Mouse (Mus musculus): ENCODE measurements at regions not wholly inside any gene's neighbourhood (a gene's known extent, or its start where the extent isn't known, plus 50 kb on each side); places are given as distances from the start of the nearest gene placed in this dataset.
"Not testable (repeated sequence)": the region's sequence is repeated elsewhere in the genome, so short reads cannot be mapped to it uniquely, and the experiment has no call there.

- not testable (repeated sequence) for TF ChIP-seq CTCF (IDR thresholded peaks at IDR 0.05; ENCODE audit: low read depth); EP300 (optimal IDR thresholded peaks at IDR 0.05)
Measured at GRCm38 (mm10) chr3:16057709-16058108, 51.5 kb upstream of the Gm5150 start.
